Mouse (Mus musculus) gastrocnemius, postnatal 4 days (tissue): ENCODE measurements around the gene Fbxl16. TPM values are rescaled to one million over a fixed set of nuclear protein-coding genes. Genes with fewer than 3 reads are reported as not detected.

Experiments
- DNase-seq, 2 experiments: peaks; one replicate each; pipeline ENCODE4 v3.0.0; 2021 to 2022; ENCODE audit warnings: low spot score in 2 of 2, mixed read lengths in 2 of 2
- total RNA-seq, 2 experiments: library from RNA; stranded (reverse); gene quantifications; 2 replicates each; pipeline ENCODE4 v1.2.3; 2021

The Fbxl16 gene
- total RNA-seq, 2 experiments from 2014 or later, result 1.4 to 2.0 TPM

- no peak for DNase-seq
Observed at GRCm38 (mm10) chr17:25827546-25828222, 18.8 kb downstream of the Fbxl16 start.

GRCm38 (mm10) chr17:25828223-25828594 lies 19.3 kb downstream of the Fbxl16 start:
- DNase-seq, result no peak

- DNase-seq, result peak in 1 of 2 experiments; percentile 72
Observed at GRCm38 (mm10) chr17:25828712-25829557, 20.1 kb downstream of the Fbxl16 start, which contains the start of gene Jmjd8. Gene Jmjd8 (plus strand): TSS chr17:25828867.

- DNase-seq, result no peak
Observed at GRCm38 (mm10) chr17:25829558-25830017, 20.7 kb downstream of the Fbxl16 start.

GRCm38 (mm10) chr17:25830200-25830753 lies 21.4 kb downstream of the Fbxl16 start:
- DNase-seq, result no peak

- DNase-seq, result no peak
Observed at GRCm38 (mm10) chr17:25830806-25831431, 22.0 kb downstream of the Fbxl16 start.

GRCm38 (mm10) chr17:25831451-25832281 lies 22.8 kb downstream of the Fbxl16 start:
- DNase-seq, result no peak

- DNase-seq, result peak; percentile 96 to 100
Observed at GRCm38 (mm10) chr17:25832436-25833290, 23.8 kb downstream of the Fbxl16 start.

- DNase-seq, result peak; percentile 82 to 91
Observed at GRCm38 (mm10) chr17:25833291-25833663, 24.4 kb downstream of the Fbxl16 start, which contains the start of gene Stub1. Gene Stub1 (minus strand): TSS chr17:25833404.

GRCm38 (mm10) chr17:25833961-25834594 lies 25.2 kb downstream of the Fbxl16 start:
- no peak for DNase-seq

GRCm38 (mm10) chr17:25834595-25835222 lies 25.8 kb downstream of the Fbxl16 start:
- DNase-seq, result no peak

GRCm38 (mm10) chr17:25835301-25835700 lies 26.4 kb downstream of the Fbxl16 start:
- no peak for DNase-seq

GRCm38 (mm10) chr17:25835816-25836215 lies 26.9 kb downstream of the Fbxl16 start:
- no peak for DNase-seq

GRCm38 (mm10) chr17:25836397-25837075 lies 27.7 kb downstream of the Fbxl16 start:
- DNase-seq, result peak in 1 of 2 experiments; percentile 47

- peak in 1 of 2 experiments; percentile 70 for DNase-seq
Observed at GRCm38 (mm10) chr17:25837076-25837410, 28.2 kb downstream of the Fbxl16 start, which contains the start of gene Rhbdl1. Gene Rhbdl1 (minus strand): TSS chr17:25837295.

GRCm38 (mm10) chr17:25837533-25837932 lies 28.6 kb downstream of the Fbxl16 start:
- no peak for DNase-seq

GRCm38 (mm10) chr17:25838904-25839303 lies 30.0 kb downstream of the Fbxl16 start:
- DNase-seq, result no peak
